Mouse (Mus musculus) neural tube, embryonic 14.5 days (tissue): ENCODE measurements around the gene Pwwp2a. TPM values are rescaled to one million over a fixed set of nuclear protein-coding genes. Genes with fewer than 3 reads are reported as not detected.

Source experiments
- ATAC-seq: fragments of 200-750 bp; cut with Nextera tagmentation; 2 replicates; pipeline ENCODE4 v1.8.0; 2017; ENCODE audit warnings: low read depth, mild to moderate bottlenecking, moderate TSS enrichment, moderate library complexity
- H3K27ac ChIP-seq: fragments of 300-500 bp; sonication (generic); 2 replicates; pipeline ENCODE4 v1.5.1; 2014; ENCODE audit warnings: low read depth, mild to moderate bottlenecking, control low read depth, low read length, moderate library complexity, mixed read lengths
- H3K27me3 ChIP-seq: fragments of 300-500 bp; sonication (generic); 2 replicates; pipeline ENCODE4 v1.6.1; 2014; ENCODE audit warnings: low read length; ENCODE audit not compliant: control insufficient read depth, insufficient read depth
- H3K36me3 ChIP-seq: fragments of 300-500 bp; sonication (generic); 2 replicates; pipeline ENCODE4 v1.6.1; 2014; ENCODE audit warnings: low read length, mixed read lengths; ENCODE audit not compliant: control insufficient read depth, insufficient read depth
- H3K4me1 ChIP-seq: fragments of 300-500 bp; sonication (generic); 2 replicates; pipeline ENCODE4 v1.6.1; 2014; ENCODE audit warnings: low read length; ENCODE audit not compliant: control insufficient read depth, insufficient read depth
- H3K4me2 ChIP-seq: fragments of 300-500 bp; sonication (generic); 2 replicates; pipeline ENCODE4 v1.6.1; 2014; ENCODE audit warnings: mild to moderate bottlenecking, low read depth, low read length, control low read depth
- H3K4me3 ChIP-seq: fragments of 300-500 bp; sonication (generic); 2 replicates; pipeline ENCODE4 v1.5.1; 2014; ENCODE audit warnings: low read depth, low read length, control low read depth, mixed read lengths
- H3K9ac ChIP-seq: fragments of 300-500 bp; sonication (generic); replicated peaks from 2 replicates; pipeline ENCODE4 v1.6.1; 2014; ENCODE audit warnings: low read depth, mild to moderate bottlenecking, control low read depth, low read length, mixed read lengths
- H3K9me3 ChIP-seq: fragments of 300-500 bp; sonication (generic); 2 replicates; pipeline ENCODE4 v1.6.1; 2016; ENCODE audit warnings: low read length; ENCODE audit not compliant: control insufficient read depth
- WGBS: fragments of 180-500 bp; shearing (Covaris S2); extraction: QIAGEN DNeasy Blood & Tissue Kit; methylation state at CpG from one replicate; pipeline ENCODE4 v1.1.7; 2014; 5-methylcytosine and 5-hydroxymethylcytosine counted together
- polyA plus RNA-seq: library from polyadenylated mRNA; unstranded; fragments of >200 nt; fragmentation: Nextera tagmentation; extraction: Ambion mirVana; gene quantifications from 2 replicates; pipeline ENCODE4 v1.2.1, GENCODE M21; 2014

The Pwwp2a gene
- polyA plus RNA-seq, 1 experiment from 2014 or later: 41.7 TPM

DNA sequence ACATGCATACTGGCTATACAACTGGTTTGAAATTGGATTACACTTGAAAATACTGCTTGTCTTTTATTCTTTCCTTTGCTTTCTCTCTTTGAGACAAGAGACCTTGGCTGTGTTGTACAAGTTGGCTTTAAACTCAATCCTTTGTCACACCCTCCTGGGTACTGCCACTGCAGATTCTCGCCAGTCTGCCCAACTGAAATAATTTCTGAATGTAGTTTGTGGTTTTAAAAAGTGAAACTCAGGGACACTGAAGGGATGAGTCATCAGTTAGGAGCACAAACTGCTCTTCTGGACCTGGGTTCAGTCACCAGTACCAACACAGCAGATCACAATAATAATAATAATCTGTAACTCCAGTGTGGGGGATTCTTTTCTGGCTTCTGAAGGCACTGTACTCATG is 21.8 kb downstream of the Pwwp2a start:
- no peak overlapping the region for H3K4me2 ChIP-seq
- H3K27me3 ChIP-seq: no peaks in the 10 kb centered on the region
- ATAC-seq: no peak
- peaks cover 14% of the 10 kb centered on the region; the same call in 1 of the 2 replicates for H3K36me3 ChIP-seq
- H3K27ac ChIP-seq: no peak overlapping the region
- H3K9me3 ChIP-seq: no peaks in the 10 kb centered on the region
- no peak overlapping the region for H3K4me3 ChIP-seq
- H3K9ac ChIP-seq: no peak overlapping the region
- no peaks in the 10 kb centered on the region for H3K4me1 ChIP-seq
- 95% methylated on average over 1 of the region's 1 CpGs for WGBS

DNA sequence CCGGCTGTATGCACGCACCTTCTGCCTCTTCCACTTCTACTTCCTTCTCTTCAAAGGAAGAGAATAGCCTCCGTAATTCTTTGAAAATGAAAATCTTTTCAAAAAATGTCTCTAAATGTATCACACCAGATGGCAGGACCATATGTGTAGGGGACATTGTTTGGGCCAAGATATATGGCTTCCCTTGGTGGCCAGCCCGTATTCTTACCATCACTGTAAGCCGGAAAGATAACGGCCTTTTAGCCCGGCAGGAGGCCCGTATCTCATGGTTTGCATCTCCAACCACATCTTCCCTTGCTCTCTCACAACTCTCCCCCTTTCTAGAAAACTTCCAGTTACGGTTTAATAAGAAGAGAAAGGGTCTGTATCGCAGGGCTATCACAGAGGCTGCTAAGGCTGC is 24.0 kb downstream of the Pwwp2a start:
- H3K27ac ChIP-seq: no peak overlapping the region
- no peaks in the 10 kb centered on the region for H3K4me1 ChIP-seq
- H3K4me2 ChIP-seq: no peak overlapping the region
- H3K36me3 ChIP-seq: peaks cover 14% of the 10 kb centered on the region; the same call in 1 of the 2 replicates
- H3K9ac ChIP-seq: no peak overlapping the region
- 74% methylated on average over 10 of the region's 10 CpGs for WGBS
- no peak overlapping the region for H3K4me3 ChIP-seq
- ATAC-seq: no peak
- H3K27me3 ChIP-seq: no peaks in the 10 kb centered on the region
- no peaks in the 10 kb centered on the region for H3K9me3 ChIP-seq

DNA sequence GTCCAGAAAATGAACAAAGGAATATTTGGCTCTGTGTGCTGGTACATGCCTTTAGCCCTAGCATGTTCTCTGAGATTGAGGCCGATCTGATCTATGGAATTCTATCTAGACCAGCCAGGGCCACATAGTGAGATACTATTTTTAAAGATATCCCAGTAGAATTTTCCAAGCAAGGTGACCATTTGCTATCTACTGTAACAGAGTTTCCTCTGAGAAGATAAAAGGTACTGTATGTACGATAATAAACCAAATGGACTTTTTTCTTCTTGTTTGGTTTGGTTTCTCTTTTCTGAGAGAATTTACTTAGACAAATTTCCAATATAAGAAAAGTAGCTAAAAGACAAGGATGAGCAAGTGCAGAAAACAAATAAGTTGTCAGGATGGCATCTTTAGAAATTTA is 26.6 kb downstream of the Pwwp2a start:
- 98% methylated on average over 2 of the region's 2 CpGs for WGBS
- Histone ChIP-seq H3K4me2 (no peak overlapping the region), H3K4me1 (no peaks in the 10 kb centered on the region), H3K4me3 (no peak overlapping the region), H3K27me3 (no peaks in the 10 kb centered on the region), H3K9me3 (no peaks in the 10 kb centered on the region), H3K27ac (no peak overlapping the region), H3K36me3 (peaks cover 10% of the 10 kb centered on the region; the same call in 1 of the 2 replicates), H3K9ac (no peak overlapping the region)
- ATAC-seq: no peak

DNA sequence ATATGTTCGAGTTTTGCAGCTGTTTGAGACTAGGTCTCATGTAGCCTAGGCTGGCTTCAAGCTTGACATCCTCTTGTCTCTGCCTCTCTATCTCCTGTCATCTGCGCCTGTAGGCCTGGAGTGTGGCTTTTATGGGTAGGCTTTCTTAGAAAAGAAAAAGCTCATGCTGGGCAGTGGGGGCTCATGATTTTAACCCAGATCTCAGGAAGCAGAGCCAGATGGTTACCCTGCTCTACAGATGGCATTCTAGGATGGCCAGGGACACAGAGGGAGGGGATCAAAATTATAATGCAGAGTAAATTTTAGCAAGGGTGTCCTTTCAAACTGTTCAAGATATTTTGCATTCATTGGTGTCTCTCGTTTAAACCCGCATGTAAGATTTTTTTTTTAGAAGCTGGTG is 30.4 kb downstream of the Pwwp2a start:
- Histone ChIP-seq H3K9me3 (no peaks in the 10 kb centered on the region), H3K9ac (no peak overlapping the region), H3K36me3 (peaks cover 7% of the 10 kb centered on the region; the same call in 1 of the 2 replicates), H3K4me1 (no peaks in the 10 kb centered on the region), H3K4me2 (no peak overlapping the region), H3K27ac (no peak overlapping the region), H3K4me3 (no peak overlapping the region), H3K27me3 (no peaks in the 10 kb centered on the region)
- WGBS: 93% methylated on average over 4 of the region's 4 CpGs
- no peak for ATAC-seq

DNA sequence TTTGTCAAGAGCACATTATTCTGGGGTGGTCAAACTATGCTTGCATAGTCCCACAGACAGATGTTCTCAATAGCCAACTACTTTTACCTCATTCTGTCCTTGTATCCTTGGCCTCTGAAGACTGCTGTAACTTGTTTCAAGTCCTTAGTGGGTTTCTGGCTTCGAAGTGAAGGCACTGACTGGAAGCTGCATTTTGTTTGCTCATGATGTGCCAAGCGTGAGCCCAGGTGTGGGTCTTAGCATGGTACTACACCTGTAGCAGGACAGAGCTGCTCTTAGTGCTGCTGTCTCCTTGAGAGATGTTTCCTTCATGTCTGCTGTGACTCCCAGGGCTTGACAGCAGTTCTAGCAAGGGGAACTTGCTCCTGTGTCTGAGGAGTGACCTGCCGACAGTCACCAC is 41.6 kb downstream of the Pwwp2a start:
- H3K36me3 ChIP-seq: peaks cover 16% of the 10 kb centered on the region; the same call in 1 of the 2 replicates
- no peak overlapping the region for H3K4me2 ChIP-seq
- H3K27ac ChIP-seq: no peak overlapping the region
- no peaks in the 10 kb centered on the region for H3K27me3 ChIP-seq
- no peak overlapping the region for H3K9ac ChIP-seq
- no peak for ATAC-seq
- WGBS: 94% methylated on average over 3 of the region's 3 CpGs
- no peaks in the 10 kb centered on the region for H3K9me3 ChIP-seq
- no peaks in the 10 kb centered on the region for H3K4me1 ChIP-seq
- no peak overlapping the region for H3K4me3 ChIP-seq

DNA sequence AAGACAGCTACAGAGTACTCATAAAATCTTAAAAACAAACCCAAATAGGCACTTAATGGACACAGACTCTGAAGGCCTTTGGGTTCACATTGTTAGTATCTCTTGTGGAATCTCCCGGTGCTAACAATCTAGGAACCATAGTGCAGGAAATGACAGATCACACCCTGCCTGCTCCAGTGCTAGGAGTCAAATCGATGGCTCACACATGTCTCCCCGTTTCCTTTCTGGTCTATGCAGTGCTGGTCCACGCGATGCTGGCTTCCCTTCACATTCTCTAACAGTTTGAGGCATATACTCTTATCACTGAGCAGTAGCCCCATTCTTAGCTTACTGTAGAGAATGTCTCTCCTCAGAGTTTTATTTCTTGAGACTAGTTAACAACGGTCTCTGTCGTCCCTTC is 46.0 kb downstream of the Pwwp2a start:
- Histone ChIP-seq H3K9me3 (no peaks in the 10 kb centered on the region), H3K9ac (no peak overlapping the region), H3K4me1 (no peaks in the 10 kb centered on the region), H3K4me2 (no peak overlapping the region), H3K36me3 (peaks cover 21% of the 10 kb centered on the region), H3K27ac (no peak overlapping the region), H3K4me3 (no peak overlapping the region), H3K27me3 (no peaks in the 10 kb centered on the region)
- no peak for ATAC-seq
- 78% methylated on average over 7 of the region's 7 CpGs for WGBS

DNA sequence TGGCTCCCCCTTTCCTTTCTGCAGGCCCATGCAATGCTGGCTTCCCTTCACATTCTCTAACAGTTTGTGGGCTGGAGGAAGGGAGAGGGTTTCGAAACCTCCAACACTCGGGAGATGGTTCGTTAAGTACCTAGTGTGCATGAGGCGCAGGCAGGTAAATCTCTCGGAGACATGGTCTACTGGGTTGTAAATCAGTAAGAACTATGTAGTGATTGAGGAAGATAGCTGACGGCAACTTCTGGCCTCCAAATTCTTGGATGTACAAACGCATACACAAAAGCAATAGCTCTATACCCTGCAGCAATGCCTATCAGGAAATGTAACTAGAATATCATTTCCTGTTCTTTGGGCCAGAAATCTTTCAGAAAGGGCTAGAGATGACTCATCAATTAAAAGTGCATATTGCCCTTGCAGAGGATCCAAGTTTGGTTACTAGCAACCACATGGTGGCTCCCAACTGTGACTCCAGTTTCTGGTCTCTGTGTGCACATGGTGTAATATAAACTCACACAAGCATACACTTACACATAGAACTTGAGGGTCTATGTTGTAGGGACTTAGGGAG is 47.0 kb downstream of the Pwwp2a start:
- H3K9me3 ChIP-seq: no peaks in the 10 kb centered on the region
- no peaks in the 10 kb centered on the region for H3K4me1 ChIP-seq
- 85% methylated on average over 7 of the region's 7 CpGs for WGBS
- H3K4me2 ChIP-seq: no peak overlapping the region
- no peak overlapping the region for H3K9ac ChIP-seq
- no peak for ATAC-seq
- no peaks in the 10 kb centered on the region for H3K27me3 ChIP-seq
- peaks cover 31% of the 10 kb centered on the region for H3K36me3 ChIP-seq
- H3K4me3 ChIP-seq: no peak overlapping the region
- no peak overlapping the region for H3K27ac ChIP-seq

DNA sequence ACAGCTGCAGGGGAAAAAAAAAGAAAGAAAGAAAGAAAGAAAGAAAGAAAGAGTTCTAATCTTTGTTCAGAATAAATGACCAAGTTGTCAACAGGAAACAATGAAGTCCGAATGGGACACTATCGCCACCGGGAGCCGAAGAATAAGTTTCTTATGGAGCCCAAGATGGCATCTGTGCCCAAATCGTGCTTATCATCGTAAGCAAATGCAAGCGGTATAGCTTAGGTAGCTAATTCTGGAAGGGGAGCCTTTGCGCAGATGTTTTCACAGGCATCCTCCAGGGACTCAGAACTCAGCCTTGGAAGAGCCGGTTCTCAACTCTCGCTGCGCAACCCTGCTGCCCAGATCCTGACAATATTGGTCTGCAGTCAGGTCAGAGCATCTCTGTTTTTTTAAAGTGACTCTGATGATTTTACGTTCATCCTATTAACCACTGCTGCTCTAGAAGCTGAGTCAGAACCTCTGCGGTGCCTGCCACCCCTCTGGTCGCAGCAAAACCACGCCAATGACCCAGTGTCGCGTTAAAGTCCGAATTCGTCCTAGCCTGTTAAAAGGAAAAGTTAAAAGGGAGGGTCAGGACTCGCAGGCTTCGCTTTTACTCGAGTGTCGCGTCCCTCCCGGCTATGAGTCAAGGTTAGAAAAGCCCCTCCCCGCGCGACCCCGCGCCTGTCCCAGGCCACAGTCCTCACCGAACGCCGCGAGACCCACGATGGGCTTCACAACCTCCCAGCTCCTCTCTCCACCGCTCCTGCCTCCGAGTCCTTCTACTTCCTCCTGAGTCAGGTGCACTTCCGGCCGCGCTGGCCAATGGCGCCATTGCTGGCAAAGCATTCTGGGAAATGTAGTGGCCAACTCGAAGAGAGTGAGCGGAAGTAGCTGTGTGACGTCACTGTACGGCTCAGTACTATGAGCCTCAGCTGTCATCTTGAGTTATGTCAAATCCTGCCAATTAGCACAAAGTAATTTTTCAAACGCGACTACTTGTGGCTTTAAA is 65.7 kb downstream of the Pwwp2a start, which contains the start of gene Ttc1:
TSS of gene Ttc1 (minus strand) at position 776 of the 994 bp plus-strand sequence.
- no peaks in the 10 kb centered on the region for H3K27me3 ChIP-seq
- H3K27ac ChIP-seq: peak within 1 kb of the TSS; percentile 69
- peak; percentile 99 for ATAC-seq
- 4% methylated on average over 47 of the region's 47 CpGs for WGBS
- peak within 1 kb of the TSS; percentile 89 for H3K4me2 ChIP-seq
- peaks cover 23% of the 10 kb centered on the region; the same call in 1 of the 2 replicates for H3K36me3 ChIP-seq
- H3K9ac ChIP-seq: peak within 1 kb of the TSS; percentile 74
- H3K9me3 ChIP-seq: no peaks in the 10 kb centered on the region
- peaks cover 6% of the 10 kb centered on the region; the same call in 1 of the 2 replicates for H3K4me1 ChIP-seq
- H3K4me3 ChIP-seq: peak within 1 kb of the TSS; percentile 80

DNA sequence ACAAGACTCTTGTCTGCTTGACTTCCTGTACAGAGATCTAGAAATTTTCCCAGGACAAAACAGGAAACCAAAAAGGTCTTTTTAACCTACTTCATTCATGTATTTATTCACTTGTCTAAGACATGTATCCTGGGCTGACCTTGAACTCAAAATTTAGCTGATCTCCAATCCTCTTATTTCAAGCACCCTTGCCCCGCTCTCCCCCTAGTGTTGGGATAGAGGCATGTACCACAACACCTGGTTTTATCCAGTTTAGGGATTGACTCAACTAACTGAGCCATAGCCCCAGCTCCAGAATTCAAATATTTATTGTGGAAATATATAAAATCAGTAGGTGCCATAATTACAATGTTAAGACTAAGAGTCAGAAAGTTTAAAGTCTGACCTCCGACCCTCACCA is 69.7 kb downstream of the Pwwp2a start:
- H3K27me3 ChIP-seq: no peaks in the 10 kb centered on the region
- H3K27ac ChIP-seq: no peak overlapping the region
- no peaks in the 10 kb centered on the region for H3K9me3 ChIP-seq
- H3K36me3 ChIP-seq: no peaks in the 10 kb centered on the region
- H3K4me2 ChIP-seq: no peak overlapping the region
- H3K4me3 ChIP-seq: no peak overlapping the region
- ATAC-seq: no peak
- peaks cover 6% of the 10 kb centered on the region; the same call in 1 of the 2 replicates for H3K4me1 ChIP-seq
- WGBS: 72% methylated on average over 2 of the region's 2 CpGs
- no peak overlapping the region for H3K9ac ChIP-seq
